ENCODE assay signal across 21 mouse cellular contexts in the genomic region with DNA sequence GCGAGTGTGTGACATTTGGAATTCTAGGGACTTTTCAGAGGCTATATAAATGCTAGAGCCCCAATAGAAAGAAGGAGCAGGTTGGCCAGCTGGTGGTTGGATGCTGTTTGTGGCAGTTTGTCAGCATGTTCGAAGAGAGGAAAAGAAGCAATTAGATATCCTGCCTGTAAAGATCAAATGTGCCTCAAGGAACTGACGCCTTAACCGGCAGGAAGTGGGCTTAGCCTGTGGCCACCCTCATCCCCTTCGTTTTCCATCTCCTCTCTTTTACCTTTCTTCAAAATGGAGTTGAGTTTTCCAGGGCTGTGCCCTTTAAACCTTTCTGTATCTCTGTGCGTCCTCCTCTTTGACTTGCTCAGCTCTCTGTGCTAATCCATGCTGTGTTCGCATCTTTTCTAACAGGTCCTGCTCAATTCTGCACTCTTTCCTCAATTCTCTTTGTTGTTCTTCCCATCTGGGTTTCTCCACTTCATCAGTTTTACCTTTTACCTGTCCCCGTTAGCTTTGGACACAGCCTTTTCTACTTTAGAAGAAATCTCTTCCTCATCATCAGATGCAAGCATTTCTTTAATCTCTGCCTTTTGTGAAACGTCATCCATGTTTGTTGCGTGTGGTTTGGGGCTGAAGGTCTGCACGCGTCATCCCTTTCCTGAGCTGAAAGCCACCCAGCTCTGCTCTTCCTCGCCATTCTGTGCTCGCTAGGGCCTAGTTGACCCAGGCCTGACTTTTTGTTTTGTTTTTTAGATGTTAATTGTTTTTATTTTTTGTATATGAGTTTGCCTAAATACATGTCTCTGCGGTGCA. TPM values are rescaled to one million over a fixed set of nuclear protein-coding genes. Genes with fewer than 3 reads are reported as not detected.
A peak's percentile ranks its signal among the peaks of the same experiment; 100 is the strongest.
DNase-seq lines count a peak whose midpoint lies in the region; TF ChIP-seq lines count a peak whose summit lies in the region.
"Had no signal": no experiment of that assay in that cellular context is flagged by ENCODE, and none has a peak within 500 bp of the region (broad histone marks: within the 10 kb centered on the region; RNA-seq: fewer than 3 reads in every experiment).

No protein-coding gene starts in this region.

- peaks cover 11% of the 10 kb centered on the region for H3K4me1 ChIP-seq in lung, adult 2 months (ENCODE audit: control insufficient read depth, insufficient read depth, low read length)

- TF ChIP-seq CTCF in lung, adult 2 months (IDR thresholded peaks at IDR 0.05; ENCODE audit: insufficient read depth, low read length), result no peak

- WGBS in lung, adult 2 months, result 88% methylated on average over 15 of the region's 15 CpGs

- no peak overlapping the region for H3K4me3 ChIP-seq in lung, adult 2 months (replicated peaks; ENCODE audit: extremely low read depth, low read depth, low read length)
- H3K4me3 ChIP-seq: embryonic facial prominence, embryonic 12.5 days; heart, embryonic 15.5 days; hindbrain, embryonic 15.5 days; liver, embryonic 15.5 days; midbrain, embryonic 12.5 days had no signal

- no peak for TF ChIP-seq POLR2A in lung, adult 2 months (IDR thresholded peaks at IDR 0.05; ENCODE audit: borderline replicate concordance, extremely low read depth, low read depth, low read length)

- intact Hi-C loops in heart, postnatal 14 days (cut with DNase I), result no loop called here

- peak; percentile 84 for DNase-seq in heart, adult 11 months
- no peak for DNase-seq in heart, postnatal 14 days
- DNase-seq in CD4-positive helper T cell, adult 2 months (ENCODE audit: low read depth, low spot score), result peak; percentile 79
- peak; percentile 77 for DNase-seq in induced T-regulatory cell, adult 2 months (ENCODE audit: low read depth)
- DNase-seq in thymus, postnatal 14 days, result peak; percentile 53
- DNase-seq in lung, adult 2 months, result no peak
- no peak for DNase-seq in right cerebral cortex, adult 18-20 months
- DNase-seq in gastrocnemius, postnatal 10 days, result no peak
- DNase-seq: cerebellum, adult 11 months; cerebellum, postnatal 10 days; forebrain, postnatal 0 days; gastrocnemius, postnatal 36 days; kidney, adult 9 months; kidney, postnatal 14 days; right cerebral cortex, postnatal 25 days had no signal

RNA-seq across cellular contexts. Expression of a gene that starts 20.2 kb away (rescaled TPM):
- total RNA-seq in heart, postnatal 14 days (2021), result 10 to 100 TPM; 13.1 to 14.3 TPM
- polyA plus RNA-seq in lung, adult 2 months (2012; rRNA removed), result 46.3 and 55.6 TPM in 2 replicates
- 10 to 100 TPM; 13.1 to 13.5 TPM for total RNA-seq in gastrocnemius, postnatal 10 days (2021)

RNA-seq across cellular contexts. Expression of a gene that starts 20.3 kb away (rescaled TPM):
- 10 to 100 TPM in 1 of 2 experiments, 1 to 10 TPM in 1; 9.3 to 10.2 TPM for total RNA-seq in heart, postnatal 14 days (2021)
- polyA plus RNA-seq in lung, adult 2 months (2012; rRNA removed), result 16.9 TPM in 2 replicates
- total RNA-seq in gastrocnemius, postnatal 10 days (2021), result 10 to 100 TPM; 21.0 to 21.3 TPM

RNA-seq across cellular contexts. Expression of a gene that starts 31.5 kb away (rescaled TPM):
- 10 to 100 TPM; 10.8 to 10.9 TPM for total RNA-seq in heart, postnatal 14 days (2021)
- polyA plus RNA-seq in lung, adult 2 months (2012; rRNA removed), result 29.8 and 32.0 TPM in 2 replicates
- 1 to 10 TPM; 6.8 to 8.0 TPM for total RNA-seq in gastrocnemius, postnatal 10 days (2021)

RNA-seq across cellular contexts. Expression of a gene that starts 35.3 kb away (rescaled TPM):
- 10 to 100 TPM; 19.2 to 22.0 TPM for total RNA-seq in heart, postnatal 14 days (2021)
- 9.4 and 10.2 TPM in 2 replicates for polyA plus RNA-seq in lung, adult 2 months (2012; rRNA removed)
- total RNA-seq in gastrocnemius, postnatal 10 days (2021), result 10 to 100 TPM; 12.3 to 12.4 TPM

RNA-seq across cellular contexts. Expression of a gene that starts 36.5 kb away (rescaled TPM):
- under 1 TPM; 0.17 to 0.63 TPM for total RNA-seq in heart, postnatal 14 days (2021)
- polyA plus RNA-seq in lung, adult 2 months (2012; rRNA removed), result 23.8 and 28.3 TPM in 2 replicates
- under 1 TPM; 0.26 to 0.59 TPM for total RNA-seq in gastrocnemius, postnatal 10 days (2021)
- total RNA-seq: gastrocnemius, postnatal 36 days had no signal
- polyA plus RNA-seq: macrophage had no signal

Comparison
In these comparisons a context has a peak if more than half of its experiments do, and no peak if none do; other contexts are left out.
1. DNase-seq: peak in heart, adult 11 months (single experiment), CD4-positive helper T cell, adult 2 months (single experiment), induced T-regulatory cell, adult 2 months (single experiment) and thymus, postnatal 14 days (single experiment); none in heart, postnatal 14 days (0 of 2), lung, adult 2 months (single experiment), right cerebral cortex, adult 18-20 months (single experiment) and gastrocnemius, postnatal 10 days (single experiment).